Mouse (Mus musculus): ENCODE measurements around the gene Iqschfp.

The Iqschfp gene

DNA sequence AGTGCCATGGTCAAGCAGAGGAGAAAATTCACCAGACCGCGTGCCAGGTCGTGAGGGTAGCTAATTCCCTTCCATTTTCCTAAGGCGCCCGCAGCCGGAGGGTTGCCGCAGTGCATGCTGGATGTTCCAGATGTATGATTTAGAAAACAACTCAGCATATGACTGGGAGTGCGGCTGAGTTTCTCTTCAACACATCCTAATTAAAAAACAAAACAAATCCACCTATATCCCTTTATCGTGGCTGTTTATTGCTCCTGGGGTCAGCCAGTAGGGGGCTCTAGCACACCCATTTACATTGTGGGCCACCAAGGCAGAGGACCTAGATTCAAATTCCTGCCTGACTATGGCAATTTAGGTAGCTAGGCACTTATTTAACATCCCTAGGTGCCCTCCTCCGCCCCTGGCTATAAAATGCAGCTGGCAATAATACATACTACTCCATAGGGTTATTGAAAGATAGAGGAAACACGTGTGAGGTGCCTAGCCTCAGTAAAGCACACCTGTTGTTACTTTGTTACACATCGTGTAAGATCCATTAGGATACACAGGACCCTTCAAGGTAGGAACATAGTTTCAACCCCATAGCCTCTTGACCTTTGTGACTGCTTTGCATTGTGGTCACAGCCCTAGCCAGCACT, 690.2 kb downstream of the Iqschfp start:
- DNase-seq: no peak

DNA sequence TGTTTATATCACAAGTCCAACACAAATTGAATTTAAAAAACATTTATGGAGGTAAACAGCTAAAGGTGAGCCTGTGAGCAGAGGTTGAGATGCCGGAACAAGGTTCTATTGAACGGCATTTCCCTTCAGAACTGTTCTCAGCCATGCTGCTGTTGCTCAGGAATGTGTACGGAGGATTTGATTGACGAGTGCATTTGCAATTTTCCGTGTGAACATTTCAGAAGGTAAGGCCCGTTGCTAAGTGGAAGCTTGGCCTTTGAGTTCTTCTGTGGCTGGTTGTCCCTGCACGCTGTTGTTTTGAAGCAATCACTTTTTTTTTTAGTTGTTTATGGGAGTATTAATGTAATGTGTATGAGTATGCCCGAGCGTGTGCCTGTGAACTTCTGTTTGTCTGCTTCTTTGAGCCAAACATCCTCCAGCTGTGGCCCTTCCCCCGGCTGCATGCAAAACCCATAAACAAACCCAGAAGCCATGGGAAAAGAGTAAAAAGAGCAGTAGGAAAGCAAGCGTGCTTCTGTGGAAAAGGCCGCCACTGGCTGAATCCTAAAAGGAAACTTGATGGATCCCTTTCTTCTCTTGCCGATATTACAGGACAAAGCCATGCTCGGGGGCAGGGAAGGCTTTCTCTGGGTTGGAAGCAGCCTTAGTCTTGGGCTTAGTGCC, 691.1 kb downstream of the Iqschfp start:
- peak; percentile 70 for DNase-seq

DNA sequence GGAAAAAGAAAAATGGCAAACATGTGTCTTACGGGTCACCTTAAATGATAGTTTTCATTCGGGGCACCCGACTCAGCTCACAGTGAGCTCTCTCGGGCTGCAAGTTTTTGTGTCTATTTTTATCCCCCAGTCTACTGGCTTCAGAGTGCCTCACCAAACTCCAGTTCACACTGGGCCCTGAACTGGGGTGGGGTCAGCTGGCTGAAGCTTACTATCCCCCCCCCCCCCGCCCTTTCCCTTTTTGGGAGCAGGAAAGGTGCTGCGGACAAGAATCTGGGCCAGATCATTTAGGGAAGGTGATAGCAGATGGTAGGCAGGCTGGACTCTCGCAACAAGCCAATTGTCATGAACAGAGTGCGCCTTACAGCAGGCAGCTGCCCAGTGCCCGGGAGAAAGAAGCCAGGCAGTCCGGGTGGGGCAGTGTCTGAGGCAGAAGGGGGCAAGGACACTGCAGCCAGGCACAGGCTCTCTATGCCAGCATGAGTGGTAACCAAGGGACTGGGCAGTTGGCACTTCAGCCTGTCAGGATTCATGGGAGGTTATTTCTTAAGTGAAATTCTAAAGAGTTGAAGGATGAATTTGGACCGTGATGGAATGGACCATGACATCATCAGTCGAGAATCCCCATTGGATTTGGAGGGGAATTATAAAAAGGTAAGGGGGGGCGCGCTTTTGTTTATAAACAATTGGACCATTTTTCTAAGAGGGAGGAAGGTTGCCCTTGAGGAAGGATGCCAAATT, 691.9 kb downstream of the Iqschfp start:
- DNase-seq: peak; percentile 64

DNA sequence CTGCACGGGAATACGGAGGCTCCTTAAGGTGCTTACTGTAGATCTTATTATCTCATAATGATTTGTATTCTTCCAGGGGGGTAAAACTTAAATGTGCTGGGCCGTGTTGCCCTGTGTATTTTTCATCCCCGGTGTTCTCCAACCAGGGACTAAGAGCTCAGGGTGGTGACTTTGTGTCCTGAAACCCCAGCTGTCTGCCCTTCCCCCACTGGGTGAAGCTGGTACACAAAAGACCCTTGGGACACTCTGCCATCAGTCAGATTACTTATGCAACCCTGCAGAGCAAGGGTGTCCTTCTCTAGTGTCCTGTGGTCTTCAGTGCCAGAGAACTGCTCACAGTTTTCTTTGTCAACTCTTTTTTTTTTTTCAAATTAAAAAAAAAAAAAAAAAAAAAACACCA, 693.2 kb downstream of the Iqschfp start:
- DNase-seq: no peak

DNA sequence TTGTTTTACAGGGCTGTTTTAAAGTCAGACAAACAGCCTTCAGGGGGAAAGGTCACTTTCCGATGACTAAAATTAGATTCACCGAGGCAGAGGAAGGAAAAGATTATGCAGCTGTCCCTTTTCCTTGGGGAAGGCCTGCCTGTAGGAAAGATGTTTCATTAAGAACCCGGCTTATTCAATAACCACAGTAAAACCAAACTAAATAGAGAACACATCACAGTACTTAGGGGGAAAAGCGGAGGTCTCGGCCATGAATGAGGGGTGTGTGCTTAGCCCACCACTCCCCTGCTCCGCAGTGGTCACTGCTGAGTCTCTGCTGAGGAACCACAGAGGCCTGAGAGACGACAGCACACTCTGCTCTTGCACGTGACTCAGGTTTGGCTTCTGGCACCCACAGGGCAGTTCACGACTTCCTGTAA, 694.6 kb downstream of the Iqschfp start:
- no peak for DNase-seq

DNA sequence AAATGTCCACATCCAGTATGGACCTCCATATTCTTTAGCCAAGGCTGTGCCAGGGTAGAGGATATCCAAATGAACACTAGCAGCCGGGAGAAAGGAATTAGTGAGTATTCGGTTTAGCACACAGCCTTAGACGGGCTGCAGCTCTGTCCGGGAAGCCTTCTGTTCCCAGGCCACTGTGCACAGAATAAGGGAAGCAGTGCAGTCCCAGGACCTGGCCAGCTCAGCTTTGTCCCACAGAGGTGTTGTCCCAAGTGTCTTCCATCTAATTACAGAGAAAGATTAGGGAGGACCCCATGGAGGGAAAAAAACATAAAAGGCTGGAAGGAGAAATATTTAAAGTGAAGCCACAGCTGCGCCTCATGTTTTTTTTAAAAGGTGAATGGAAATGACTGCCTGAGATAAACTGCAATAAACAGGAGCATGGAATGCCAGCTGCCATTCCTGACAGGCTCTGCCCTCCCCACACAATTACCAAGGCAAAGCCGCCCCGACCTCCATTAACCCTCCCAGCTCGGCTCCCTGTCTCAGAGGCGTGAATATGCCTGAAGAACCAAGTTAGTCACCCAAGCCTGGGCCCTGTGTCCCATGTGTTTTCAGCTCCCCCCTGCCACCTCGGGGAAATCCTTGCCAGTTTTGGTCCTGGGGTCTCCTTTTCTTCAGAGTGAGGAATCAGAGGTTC, 695.7 kb downstream of the Iqschfp start:
- DNase-seq: no peak

DNA sequence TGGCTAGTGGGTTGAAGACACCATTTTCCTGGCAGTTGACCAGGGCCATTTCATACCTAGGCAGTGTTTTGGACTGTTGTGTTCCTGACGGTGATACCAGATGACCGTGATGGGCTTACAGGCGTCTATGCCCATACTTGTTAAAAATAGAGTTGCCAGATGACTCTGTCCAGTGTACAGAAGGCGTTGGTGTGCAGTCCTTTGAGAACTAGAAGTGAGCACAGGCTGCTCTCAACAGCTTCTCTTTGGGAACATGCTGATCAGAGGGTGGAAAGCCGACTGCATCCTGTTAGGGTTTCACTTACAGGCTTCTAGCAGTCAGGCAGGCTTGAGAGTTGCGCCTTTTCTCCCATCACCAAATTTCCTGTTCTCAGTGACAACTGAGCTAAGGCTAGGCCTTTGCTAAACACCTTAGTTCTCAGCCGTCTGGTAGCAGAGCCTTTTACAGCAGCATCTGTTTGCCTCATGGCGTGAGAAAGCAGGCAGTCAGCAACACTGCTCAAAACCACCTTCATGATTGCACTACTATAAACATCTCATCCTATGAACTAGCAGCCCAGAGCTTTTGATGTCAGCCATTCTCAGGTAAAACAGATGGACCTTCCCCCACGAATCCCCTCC, 697.3 kb downstream of the Iqschfp start:
- DNase-seq: no peak

DNA sequence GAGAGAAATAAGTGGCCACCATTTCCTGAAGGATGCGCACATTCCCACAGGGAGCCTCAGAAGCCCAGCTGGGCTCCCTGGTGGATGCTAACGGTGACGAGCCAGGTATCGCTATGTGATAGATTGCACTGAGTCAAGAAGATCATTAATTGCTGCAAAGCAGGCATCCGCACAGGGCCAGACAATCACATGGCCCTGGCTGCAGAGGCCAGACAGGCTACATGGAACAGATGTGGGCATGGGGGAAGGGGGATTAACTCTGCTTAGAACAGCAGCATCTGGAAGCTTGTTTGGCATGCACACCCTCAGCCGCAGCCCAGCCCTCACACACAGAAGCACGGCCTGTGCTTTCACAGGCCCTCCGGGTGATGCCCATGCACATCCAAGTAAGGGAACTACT, 698.4 kb downstream of the Iqschfp start:
- peak; percentile 46 for DNase-seq

DNA sequence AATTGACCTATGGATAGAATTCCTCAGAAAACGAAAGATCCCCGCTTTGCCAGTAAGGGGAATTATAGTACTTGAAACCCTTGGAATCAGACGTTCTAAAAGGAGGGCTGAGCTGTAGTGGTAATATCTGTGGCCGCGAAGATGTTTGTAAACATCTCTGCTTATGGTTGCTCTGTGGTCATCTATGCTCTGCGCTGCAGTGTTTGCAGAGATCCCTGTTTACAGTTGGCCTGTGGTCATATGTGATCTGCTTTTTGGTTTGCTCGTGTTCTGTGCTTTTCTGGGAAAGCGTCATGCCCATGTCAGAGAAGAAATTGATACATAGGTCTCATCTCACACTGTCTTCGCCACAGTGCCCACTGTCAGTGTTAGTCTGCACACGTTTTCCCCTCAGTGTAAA, 700.5 kb downstream of the Iqschfp start:
- no peak for DNase-seq

DNA sequence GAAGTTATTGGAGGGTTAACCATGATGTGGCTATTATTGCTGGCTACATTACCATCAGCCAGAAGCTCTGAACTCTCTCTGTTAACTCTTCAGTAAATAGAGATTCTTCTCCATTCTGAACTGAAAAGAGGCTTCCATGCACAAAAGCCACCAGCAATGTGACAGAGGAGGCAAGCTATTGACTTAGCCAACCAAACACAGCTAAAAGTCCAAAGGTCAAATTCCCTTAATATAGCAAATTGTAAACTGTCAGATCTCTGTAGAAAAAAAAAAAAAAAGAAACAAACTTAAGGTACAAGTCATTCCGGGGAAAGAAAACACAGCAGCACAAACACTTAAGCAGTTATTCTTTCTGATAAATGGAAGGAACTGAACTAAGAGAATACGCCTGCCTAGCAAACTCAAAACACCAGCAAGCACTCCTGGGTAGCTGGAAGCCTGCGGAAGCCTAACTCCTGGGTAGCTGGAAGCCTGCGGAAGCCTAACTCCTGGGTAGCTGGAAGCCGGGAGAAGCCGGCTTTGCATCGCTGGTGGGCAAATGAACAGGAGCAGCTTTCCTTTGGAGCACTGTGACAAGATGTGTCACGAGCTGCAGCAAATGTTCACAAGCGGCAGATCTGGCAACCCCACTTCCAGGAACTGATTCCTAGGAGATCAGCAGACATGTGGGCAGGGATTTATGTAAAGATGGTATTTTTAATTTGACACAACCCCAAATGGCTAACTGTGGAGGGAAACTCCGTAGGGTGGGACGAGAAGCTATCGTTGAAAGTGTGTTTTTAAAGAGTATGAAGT, 701.2 kb downstream of the Iqschfp start:
- DNase-seq: no peak

DNA sequence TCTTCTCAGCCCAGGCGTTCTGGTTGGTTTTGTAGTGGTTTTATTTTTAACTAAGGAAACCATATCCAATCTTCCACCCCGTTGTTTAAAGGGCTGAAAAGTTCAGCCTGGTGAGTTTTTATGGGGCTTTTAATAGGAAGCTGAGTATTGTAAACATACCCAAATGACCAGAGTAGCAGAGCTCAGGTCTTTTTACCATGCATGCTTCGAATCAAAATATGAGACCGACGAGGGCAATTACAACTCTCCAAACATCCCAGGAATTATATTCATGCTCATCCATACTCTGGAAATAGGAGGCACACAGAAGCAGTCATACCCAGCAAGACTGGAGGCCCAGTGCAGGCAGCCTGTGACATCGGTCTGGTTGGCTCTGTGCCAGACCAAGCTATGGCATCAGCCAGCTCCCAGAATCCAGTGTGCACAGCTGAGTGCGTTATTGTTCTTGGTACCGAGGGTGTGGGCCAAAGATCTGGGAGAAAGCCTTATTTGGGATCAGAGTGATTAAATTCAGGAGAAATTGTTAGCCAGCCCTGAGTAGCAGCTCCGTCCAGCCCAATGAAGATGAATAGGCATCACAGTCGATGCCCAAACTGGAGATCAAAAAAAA, 703.4 kb downstream of the Iqschfp start:
- DNase-seq: no peak

DNA sequence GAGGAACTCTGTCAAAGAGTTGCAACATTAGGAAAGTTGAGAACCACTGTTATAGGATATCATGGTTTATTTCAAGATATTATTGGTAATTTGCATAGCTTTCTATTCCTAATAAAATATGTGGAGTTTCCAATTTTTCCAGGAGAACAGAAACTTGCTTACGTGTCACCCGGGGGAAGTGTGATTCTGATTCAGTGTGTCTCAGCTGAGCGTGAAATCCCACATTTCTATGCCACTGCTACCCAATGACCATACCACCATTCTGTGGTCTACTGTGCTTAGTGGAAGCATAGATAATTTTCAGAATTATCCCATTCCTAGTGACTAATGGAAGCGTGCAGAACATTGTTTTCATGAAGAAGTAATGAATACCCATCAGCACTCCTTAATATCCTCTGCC, 704.9 kb downstream of the Iqschfp start:
- no peak for DNase-seq

DNA sequence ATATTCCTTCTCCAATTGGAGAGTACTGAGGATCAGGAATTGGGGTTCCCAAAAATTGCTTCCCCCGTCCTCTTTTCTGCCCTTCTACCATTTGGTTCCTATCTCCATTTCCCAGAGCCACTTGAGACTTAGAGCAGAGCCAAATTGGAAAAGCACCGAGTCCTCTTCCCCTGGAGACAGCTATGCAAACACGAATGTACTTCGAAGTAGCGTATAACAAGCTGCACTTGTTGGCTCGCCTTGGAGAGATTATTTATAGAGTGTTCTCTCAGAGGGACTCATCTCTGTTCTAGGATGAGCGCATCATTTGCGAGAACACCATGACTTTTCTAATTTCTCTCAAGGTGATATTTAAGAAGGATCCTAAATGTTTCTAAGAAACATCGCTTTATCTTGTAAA, 710.9 kb downstream of the Iqschfp start:
- no peak for DNase-seq

DNA sequence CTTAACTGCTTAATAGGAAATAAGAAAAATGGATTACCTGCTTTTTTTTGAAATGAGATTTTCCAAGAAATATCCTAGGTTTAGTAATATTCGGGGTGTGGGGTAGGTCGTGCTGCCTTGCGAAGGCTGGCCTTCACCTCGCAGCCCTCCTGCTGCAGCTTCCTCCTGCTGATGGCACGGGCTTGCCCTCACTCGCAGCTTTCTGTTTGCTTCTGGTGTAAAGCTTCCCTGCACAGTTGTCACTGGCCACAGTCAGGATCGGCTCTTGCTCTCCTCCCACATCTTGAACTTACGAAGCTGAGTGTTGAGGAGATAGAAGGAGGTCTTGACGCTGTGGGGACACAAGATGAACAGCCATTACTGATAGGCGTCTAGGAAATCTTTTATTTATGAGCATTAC, 712.4 kb downstream of the Iqschfp start:
- DNase-seq: no peak

DNA sequence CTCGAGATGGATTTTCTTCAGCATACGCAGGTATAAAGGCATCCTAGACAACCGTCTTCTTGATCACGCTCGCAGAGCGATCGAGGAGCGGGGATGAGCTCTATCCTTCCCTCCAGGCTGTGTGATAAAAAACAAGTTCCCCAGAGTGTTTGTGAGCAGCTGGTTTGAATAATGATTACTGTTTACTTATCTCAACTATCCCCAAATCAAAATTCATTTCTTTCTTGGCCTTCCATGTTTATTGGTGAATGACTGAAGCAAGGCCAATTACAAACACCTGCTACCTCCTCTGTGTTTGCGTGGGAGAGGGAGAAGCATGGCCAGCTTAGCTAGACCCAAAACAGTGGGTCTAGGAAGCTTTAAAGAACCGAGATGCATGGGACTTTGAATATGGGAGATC, 712.9 kb downstream of the Iqschfp start:
- no peak for DNase-seq

DNA sequence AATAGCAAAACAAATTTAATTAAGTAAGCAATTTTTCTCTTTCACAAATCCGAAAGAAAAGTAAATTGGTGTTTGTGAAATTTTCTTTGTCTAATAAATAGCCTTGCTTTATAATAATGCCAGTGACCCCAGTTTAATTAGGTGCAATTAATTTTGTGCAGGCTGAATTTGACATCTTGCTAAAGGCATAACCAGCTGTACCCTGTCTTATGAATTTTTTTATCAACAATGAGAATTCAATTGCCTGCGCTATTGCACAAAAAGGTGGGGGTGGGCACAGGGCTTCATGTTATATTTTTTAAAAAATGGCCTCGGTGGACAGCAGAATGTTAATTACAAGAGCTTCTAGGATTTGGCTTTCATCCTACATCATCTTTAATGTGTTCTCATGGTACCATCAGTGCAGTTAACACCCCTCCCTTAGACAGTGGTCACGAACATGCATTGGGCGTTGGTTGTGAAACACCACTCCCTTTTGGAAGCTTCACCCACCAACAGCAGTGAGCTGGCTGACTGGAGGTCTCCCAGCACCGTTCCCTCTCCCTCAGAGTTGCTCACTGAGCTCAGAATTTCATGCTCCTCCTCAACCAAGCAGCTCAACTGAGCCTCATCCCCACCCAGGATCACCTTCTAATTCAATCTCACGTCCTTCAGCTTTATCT, 714.0 kb downstream of the Iqschfp start:
- DNase-seq: no peak

DNA sequence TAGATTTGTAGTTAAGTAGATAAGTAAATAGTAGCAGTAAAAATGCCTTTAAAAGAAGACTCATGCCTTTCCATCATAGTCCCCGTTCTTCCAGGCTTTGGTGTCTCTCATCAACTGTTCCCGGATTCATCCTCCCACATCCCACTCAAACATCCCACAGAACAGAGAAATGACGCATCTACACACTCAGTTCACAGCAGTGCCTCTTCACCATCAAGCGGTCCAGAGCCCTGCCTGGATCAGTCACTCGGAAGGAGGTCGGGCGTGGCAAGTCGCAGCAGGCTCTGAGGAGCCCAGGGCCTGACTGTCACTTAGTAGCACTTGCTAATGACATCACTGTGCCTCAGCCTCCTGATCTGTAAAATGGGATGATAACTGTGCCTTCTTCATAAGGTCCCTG, 714.7 kb downstream of the Iqschfp start:
- DNase-seq: no peak

DNA sequence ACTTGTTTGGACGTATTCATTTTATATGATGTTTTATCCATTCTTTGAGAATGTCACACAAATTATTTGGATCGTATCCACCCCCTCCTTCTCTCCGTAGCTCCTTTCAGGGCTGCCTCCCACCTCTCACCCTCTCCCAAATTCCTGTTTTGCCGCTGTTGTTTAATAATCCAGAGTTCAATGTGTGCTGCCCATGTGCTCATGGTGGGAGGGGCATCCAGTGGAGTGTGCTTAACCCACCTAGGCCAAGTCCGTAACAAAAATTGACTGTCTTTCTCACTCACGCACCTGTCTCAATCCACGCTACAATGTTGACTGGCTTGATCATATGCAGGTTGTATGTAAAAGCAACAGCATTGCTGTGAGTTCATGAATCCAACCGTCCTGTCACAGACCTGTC, 715.3 kb downstream of the Iqschfp start:
- DNase-seq: no peak

DNA sequence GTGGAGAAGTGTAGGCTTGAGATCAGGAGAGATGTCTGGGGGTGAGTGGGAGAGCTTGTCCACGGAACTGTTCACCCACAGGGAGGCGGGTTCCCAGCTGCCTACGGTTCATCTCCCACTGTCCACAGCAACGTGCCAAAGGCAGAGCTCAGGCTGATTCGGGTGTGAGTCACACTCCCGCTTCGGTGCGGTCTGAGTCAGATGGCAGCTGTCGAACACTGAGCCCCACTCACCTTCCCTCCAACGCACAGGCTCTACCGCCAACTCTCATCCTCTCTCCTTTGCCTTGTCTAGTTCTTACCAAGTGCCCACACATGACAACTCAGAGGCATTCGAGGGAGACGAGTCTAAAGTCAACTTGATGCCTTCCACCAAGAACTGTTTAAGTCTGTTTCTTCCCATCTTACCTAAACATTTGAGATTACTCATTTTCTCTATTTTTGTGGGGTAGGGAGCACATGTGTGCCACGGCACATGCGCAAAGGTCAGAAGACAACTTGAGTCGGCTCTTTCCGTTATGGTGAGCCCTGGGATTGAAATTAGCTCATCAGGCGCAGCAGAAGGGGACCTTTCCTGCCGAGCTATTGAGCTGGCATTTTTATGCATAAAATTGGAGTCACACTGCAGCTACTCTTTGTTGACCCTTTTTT, 716.9 kb downstream of the Iqschfp start:
- no peak for DNase-seq

DNA sequence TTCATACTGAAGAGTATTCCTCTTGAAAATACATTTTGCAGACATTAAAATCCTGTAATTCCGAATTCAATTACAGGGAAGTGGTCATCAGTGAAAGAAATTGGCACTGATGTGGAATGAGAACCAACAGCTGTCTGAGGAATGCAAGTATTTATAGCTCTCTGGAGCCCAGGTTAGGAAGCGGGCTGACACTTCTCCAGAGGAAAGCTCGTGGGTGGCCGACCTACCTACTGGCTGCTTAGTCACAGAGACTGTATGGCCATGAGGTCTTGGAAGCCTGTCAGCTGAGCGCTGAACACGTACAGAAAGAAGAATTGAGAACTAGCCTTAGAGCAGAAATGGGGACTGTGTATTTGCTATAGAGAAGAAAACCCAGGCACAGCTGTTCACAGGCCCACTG, 718.0 kb downstream of the Iqschfp start:
- no peak for DNase-seq

Measured in lung, postnatal 10 days (tissue).